Mouse (Mus musculus): ENCODE measurements around the gene Gm28778. TPM values are rescaled to one million over a fixed set of nuclear protein-coding genes. Genes with fewer than 3 reads are reported as not detected.
"Not testable (repeated sequence)": the region's sequence is repeated elsewhere in the genome, so short reads cannot be mapped to it uniquely, and the experiment has no call there.

Gene Gm28778
- polyA plus RNA-seq, 1 experiment from 2014 or later = not detected

- Histone ChIP-seq H3K9me3 (ENCODE audit: control insufficient read depth, low read length) (no peaks in the 10 kb centered on the region), H3K27ac (ENCODE audit: low read depth, low read length) (no peak overlapping the region), H3K9ac (ENCODE audit: low read depth, low read length) (no peak overlapping the region), H3K4me3 (ENCODE audit: low read length) (no peak overlapping the region), H3K36me3 (ENCODE audit: control insufficient read depth, insufficient read depth, low read length) (no peaks in the 10 kb centered on the region; the same call in none of the 2 replicates), H3K27me3 (replicated peaks; ENCODE audit: control insufficient read depth, insufficient read depth, low read length) (no peaks in the 10 kb centered on the region), H3K4me1 (ENCODE audit: control insufficient read depth, insufficient read depth, low read depth, low read length) (no peaks in the 10 kb centered on the region), H3K4me2 (ENCODE audit: low read length) (no peak overlapping the region)
- ATAC-seq = no peak
- 96% methylated on average over 5 of the region's 5 CpGs for WGBS
Observed at GRCm38 (mm10) chr1:53323254-53323653, 26.3 kb downstream of the Gm28778 start.

DNA sequence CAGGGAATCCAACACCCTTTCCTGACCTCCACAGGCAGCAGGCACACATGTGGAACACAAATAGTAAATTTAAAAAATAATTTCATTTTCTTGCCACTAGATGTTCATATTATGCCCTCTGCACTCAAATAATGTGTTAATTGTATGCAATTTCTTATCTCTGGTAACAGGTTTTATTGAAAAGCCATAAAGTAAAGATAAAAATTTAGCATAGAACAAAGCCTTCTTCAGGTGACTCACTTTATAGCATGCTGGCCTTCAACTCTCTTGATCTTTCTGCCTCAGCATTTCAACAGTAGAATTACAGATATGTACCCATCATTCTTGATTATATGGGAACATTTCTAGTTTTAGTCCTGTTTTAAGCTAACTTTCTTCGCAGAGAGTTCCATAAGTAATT is 27.4 kb downstream of the Gm28778 start:
- WGBS = 97% methylated on average over 1 of the region's 1 CpGs
- no peak overlapping the region for H3K4me2 ChIP-seq (ENCODE audit: low read length)

GRCm38 (mm10) chr1:53324827-53325494 is 28.1 kb downstream of the Gm28778 start:
- Histone ChIP-seq H3K27ac (ENCODE audit: low read depth, low read length) (no peak overlapping the region), H3K27me3 (replicated peaks; ENCODE audit: control insufficient read depth, insufficient read depth, low read length) (no peaks in the 10 kb centered on the region), H3K36me3 (ENCODE audit: control insufficient read depth, insufficient read depth, low read length) (no peaks in the 10 kb centered on the region; the same call in none of the 2 replicates), H3K9me3 (ENCODE audit: control insufficient read depth, low read length) (no peaks in the 10 kb centered on the region), H3K9ac (ENCODE audit: low read depth, low read length) (no peak overlapping the region), H3K4me3 (ENCODE audit: low read length) (no peak overlapping the region), H3K4me1 (ENCODE audit: control insufficient read depth, insufficient read depth, low read depth, low read length) (no peaks in the 10 kb centered on the region), H3K4me2 (ENCODE audit: low read length) (no peak overlapping the region)
- 93% methylated on average over 5 of the region's 5 CpGs for WGBS
- ATAC-seq = no peak

More for the DNA sequence above, 27.4 kb downstream of the Gm28778 start:
- Histone ChIP-seq H3K9me3 (ENCODE audit: control insufficient read depth, low read length) (no peaks in the 10 kb centered on the region), H3K36me3 (ENCODE audit: control insufficient read depth, insufficient read depth, low read length) (no peaks in the 10 kb centered on the region; the same call in none of the 2 replicates), H3K27ac (ENCODE audit: low read depth, low read length) (no peak overlapping the region), H3K4me3 (ENCODE audit: low read length) (no peak overlapping the region), H3K9ac (ENCODE audit: low read depth, low read length) (no peak overlapping the region), H3K4me1 (ENCODE audit: control insufficient read depth, insufficient read depth, low read depth, low read length) (no peaks in the 10 kb centered on the region), H3K27me3 (replicated peaks; ENCODE audit: control insufficient read depth, insufficient read depth, low read length) (no peaks in the 10 kb centered on the region)
- no peak for ATAC-seq

GRCm38 (mm10) chr1:53333527-53333926 is 36.6 kb downstream of the Gm28778 start:
- not testable (repeated sequence) for H3K4me1 ChIP-seq (ENCODE audit: control insufficient read depth, insufficient read depth, low read depth, low read length); H3K36me3 ChIP-seq (ENCODE audit: control insufficient read depth, insufficient read depth, low read length); H3K9me3 ChIP-seq (ENCODE audit: control insufficient read depth, low read length); H3K4me2 ChIP-seq (ENCODE audit: low read length); ATAC-seq; H3K9ac ChIP-seq (ENCODE audit: low read depth, low read length); H3K4me3 ChIP-seq (ENCODE audit: low read length); H3K27me3 ChIP-seq (replicated peaks; ENCODE audit: control insufficient read depth, insufficient read depth, low read length); H3K27ac ChIP-seq (ENCODE audit: low read depth, low read length)
- 87% methylated on average over 5 of the region's 5 CpGs for WGBS

DNA sequence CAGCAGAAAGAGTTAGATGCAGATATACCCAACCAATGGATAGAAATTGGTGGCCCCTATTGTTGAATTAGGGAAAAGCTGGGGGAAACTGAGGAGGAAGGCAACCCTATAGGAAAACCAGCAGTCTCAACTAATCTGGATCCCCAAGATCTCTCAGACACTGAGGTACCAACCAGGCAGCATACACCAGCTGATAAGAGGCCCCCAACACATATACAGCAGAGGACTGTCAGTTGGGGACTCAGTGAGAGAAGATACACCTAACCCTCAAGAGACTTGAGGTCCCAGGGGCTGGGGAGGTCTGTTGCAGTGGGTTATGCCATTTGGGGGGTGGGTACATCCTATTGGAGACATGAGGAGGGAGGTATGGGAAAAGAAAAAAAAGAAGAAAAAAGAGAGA is 38.6 kb downstream of the Gm28778 start:
- Histone ChIP-seq H3K27me3 (replicated peaks; ENCODE audit: control insufficient read depth, insufficient read depth, low read length) (no peaks in the 10 kb centered on the region), H3K4me1 (ENCODE audit: control insufficient read depth, insufficient read depth, low read depth, low read length) (no peaks in the 10 kb centered on the region), H3K36me3 (ENCODE audit: control insufficient read depth, insufficient read depth, low read length) (no peaks in the 10 kb centered on the region; the same call in 1 of the 2 replicates), H3K9ac (ENCODE audit: low read depth, low read length) (no peak overlapping the region), H3K27ac (ENCODE audit: low read depth, low read length) (no peak overlapping the region), H3K9me3 (ENCODE audit: control insufficient read depth, low read length) (peaks cover 3% of the 10 kb centered on the region), H3K4me3 (ENCODE audit: low read length) (no peak overlapping the region), H3K4me2 (ENCODE audit: low read length) (no peak overlapping the region)
- ATAC-seq = no peak

DNA sequence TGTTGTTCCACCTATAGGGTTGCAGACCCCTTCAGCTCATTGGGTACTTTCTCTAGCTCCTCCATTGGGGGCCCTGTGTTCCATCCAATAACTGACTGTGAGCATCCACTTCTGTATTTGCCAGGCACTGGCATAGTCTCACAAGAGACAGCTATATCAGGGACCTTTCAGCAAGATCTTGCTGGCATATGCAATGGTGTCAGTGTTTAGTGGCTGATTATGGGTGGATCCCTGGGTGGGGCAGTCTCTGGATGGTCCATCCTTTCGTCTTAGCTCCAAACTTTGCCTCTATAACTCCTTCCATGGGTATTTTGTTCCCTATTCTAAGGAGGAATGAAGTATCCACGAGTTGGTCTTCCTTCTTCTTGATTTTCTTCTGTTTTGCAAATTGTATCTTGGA is 40.5 kb downstream of the Gm28778 start:
- H3K9ac ChIP-seq (ENCODE audit: low read depth, low read length); H3K4me2 ChIP-seq (ENCODE audit: low read length): not testable (repeated sequence)
- 76% methylated on average over 2 of the region's 2 CpGs for WGBS

DNA sequence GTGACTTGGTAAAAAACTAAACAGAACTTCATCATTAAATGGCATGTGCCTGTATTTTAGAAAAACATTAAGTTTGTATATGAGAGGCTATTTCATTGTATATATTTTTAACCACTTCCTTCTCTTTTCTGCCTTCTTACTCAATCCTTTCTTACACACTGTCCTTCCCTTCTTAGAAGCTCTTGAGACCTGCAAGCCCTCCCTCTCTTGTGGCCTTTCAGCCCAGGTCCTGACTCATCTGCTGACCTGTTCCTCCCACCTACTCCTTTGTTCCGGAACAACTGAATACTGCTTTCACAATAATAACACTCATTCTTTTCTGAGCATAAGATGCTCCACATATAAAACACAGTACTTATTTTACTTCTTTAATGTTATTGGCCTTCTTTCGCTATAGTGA is 44.2 kb downstream of the Gm28778 start:
- peaks cover 15% of the 10 kb centered on the region for H3K9me3 ChIP-seq (ENCODE audit: control insufficient read depth, low read length)
- H3K9ac ChIP-seq (ENCODE audit: low read depth, low read length) = no peak overlapping the region
- peaks cover 33% of the 10 kb centered on the region for H3K36me3 ChIP-seq (ENCODE audit: control insufficient read depth, insufficient read depth, low read length)
- H3K27ac ChIP-seq (ENCODE audit: low read depth, low read length) = no peak overlapping the region
- no peak overlapping the region for H3K4me3 ChIP-seq (ENCODE audit: low read length)
- 98% methylated on average over 2 of the region's 2 CpGs for WGBS
- no peak overlapping the region for H3K4me2 ChIP-seq (ENCODE audit: low read length)
- H3K27me3 ChIP-seq (replicated peaks; ENCODE audit: control insufficient read depth, insufficient read depth, low read length) = no peaks in the 10 kb centered on the region
- ATAC-seq = no peak
- no peaks in the 10 kb centered on the region for H3K4me1 ChIP-seq (ENCODE audit: control insufficient read depth, insufficient read depth, low read depth, low read length)

More for the DNA sequence above, 40.5 kb downstream of the Gm28778 start:
- H3K27me3 ChIP-seq (replicated peaks; ENCODE audit: control insufficient read depth, insufficient read depth, low read length); H3K4me1 ChIP-seq (ENCODE audit: control insufficient read depth, insufficient read depth, low read depth, low read length); H3K4me3 ChIP-seq (ENCODE audit: low read length); ATAC-seq; H3K27ac ChIP-seq (ENCODE audit: low read depth, low read length): not testable (repeated sequence)
- Histone ChIP-seq H3K36me3 (ENCODE audit: control insufficient read depth, insufficient read depth, low read length) (peaks cover 12% of the 10 kb centered on the region), H3K9me3 (ENCODE audit: control insufficient read depth, low read length) (peaks cover 13% of the 10 kb centered on the region)

GRCm38 (mm10) chr1:53352327-53353261 is 55.7 kb downstream of the Gm28778 start, which contains the start of the genes Asdurf, Gm28551 and Asnsd1:
Gene Asdurf (minus strand): TSS chr1:53352619.
Gene Gm28551 (minus strand): TSS chr1:53352667.
Gene Asnsd1 (minus strand): TSS chr1:53352752.
- WGBS = under 1% methylated on average over 41 of the region's 44 CpGs
- peak within 1 kb of the TSS; percentile 58 for H3K4me2 ChIP-seq (ENCODE audit: low read length)
- ATAC-seq = peak; percentile 100
- peaks cover 7% of the 10 kb centered on the region for H3K36me3 ChIP-seq (ENCODE audit: control insufficient read depth, insufficient read depth, low read length)
- peak within 1 kb of the TSS; percentile 93 for H3K9ac ChIP-seq (ENCODE audit: low read depth, low read length)
- H3K27me3 ChIP-seq (replicated peaks; ENCODE audit: control insufficient read depth, insufficient read depth, low read length) = no peaks in the 10 kb centered on the region
- peak within 1 kb of the TSS; percentile 90 for H3K27ac ChIP-seq (ENCODE audit: low read depth, low read length)
- H3K4me1 ChIP-seq (ENCODE audit: control insufficient read depth, insufficient read depth, low read depth, low read length) = peaks cover 6% of the 10 kb centered on the region
- peak within 1 kb of the TSS; percentile 77 for H3K4me3 ChIP-seq (ENCODE audit: low read length)
- H3K9me3 ChIP-seq (ENCODE audit: control insufficient read depth, low read length) = no peaks in the 10 kb centered on the region

- no peak for ATAC-seq
Observed at GRCm38 (mm10) chr1:53358988-53359387, 62.1 kb downstream of the Gm28778 start.

More at GRCm38 (mm10) chr1:53358988-53359387, 62.1 kb downstream of the Gm28778 start:
- Histone ChIP-seq H3K4me1 (ENCODE audit: control insufficient read depth, insufficient read depth, low read depth, low read length) (no peaks in the 10 kb centered on the region), H3K36me3 (ENCODE audit: control insufficient read depth, insufficient read depth, low read length) (no peaks in the 10 kb centered on the region), H3K9ac (ENCODE audit: low read depth, low read length) (no peak overlapping the region), H3K9me3 (ENCODE audit: control insufficient read depth, low read length) (no peaks in the 10 kb centered on the region), H3K27me3 (replicated peaks; ENCODE audit: control insufficient read depth, insufficient read depth, low read length) (no peaks in the 10 kb centered on the region), H3K4me3 (ENCODE audit: low read length) (no peak overlapping the region), H3K4me2 (ENCODE audit: low read length) (no peak overlapping the region), H3K27ac (ENCODE audit: low read depth, low read length) (no peak overlapping the region)

Measured in hindbrain, embryonic 16.5 days (tissue).